Mouse (Mus musculus) cerebellum, adult 2 months (tissue): ENCODE results near the gene Cdh12.
"Not testable (repeated sequence)": the region's sequence is repeated elsewhere in the genome, so short reads cannot be mapped to it uniquely, and the experiment has no call there.

Experiments
- CTCF ChIP-seq: fragments of 200-500 bp; IDR thresholded peaks from 2 replicates; pipeline ENCODE4 v1.5.1; 2011; ENCODE audit warnings: low read depth, mild to moderate bottlenecking, control low read depth, low read length, moderate library complexity, borderline replicate concordance; ENCODE audit not compliant: insufficient read depth
- POLR2A ChIP-seq: fragments of 200-500 bp; IDR thresholded peaks from 2 replicates; pipeline ENCODE4 v1.6.1; 2011; ENCODE audit warnings: low read length, control low read depth, borderline replicate concordance; ENCODE audit not compliant: insufficient read depth

DNA sequence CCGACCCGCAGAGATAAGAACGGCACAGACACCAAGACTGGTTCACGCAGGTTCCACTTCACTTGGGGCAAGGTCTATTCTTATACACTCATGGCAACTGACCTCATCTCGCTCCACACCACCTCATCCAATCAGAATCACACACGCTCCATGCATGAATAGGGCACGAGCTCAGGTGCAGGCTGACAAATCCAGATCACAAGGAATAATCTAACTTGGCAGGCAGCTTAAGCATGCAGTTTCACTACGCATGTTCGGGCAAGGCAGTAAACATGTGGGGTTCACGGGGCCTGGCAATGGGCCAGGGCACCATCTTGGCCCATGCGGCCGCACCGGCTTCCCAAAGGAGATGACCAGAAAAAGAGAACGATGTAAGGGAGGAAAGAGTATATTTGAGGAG, 942.4 kb downstream of the Cdh12 start:
- not testable (repeated sequence) for TF ChIP-seq CTCF, POLR2A
